Mouse (Mus musculus): Measurements from ENCODE around the gene Mea1. TPM values are rescaled to one million over a fixed set of nuclear protein-coding genes. Genes with fewer than 3 reads are reported as not detected.

Mea1 gene
- polyA plus RNA-seq, 1 experiment from 2014 or later = 65.2 TPM

DNA sequence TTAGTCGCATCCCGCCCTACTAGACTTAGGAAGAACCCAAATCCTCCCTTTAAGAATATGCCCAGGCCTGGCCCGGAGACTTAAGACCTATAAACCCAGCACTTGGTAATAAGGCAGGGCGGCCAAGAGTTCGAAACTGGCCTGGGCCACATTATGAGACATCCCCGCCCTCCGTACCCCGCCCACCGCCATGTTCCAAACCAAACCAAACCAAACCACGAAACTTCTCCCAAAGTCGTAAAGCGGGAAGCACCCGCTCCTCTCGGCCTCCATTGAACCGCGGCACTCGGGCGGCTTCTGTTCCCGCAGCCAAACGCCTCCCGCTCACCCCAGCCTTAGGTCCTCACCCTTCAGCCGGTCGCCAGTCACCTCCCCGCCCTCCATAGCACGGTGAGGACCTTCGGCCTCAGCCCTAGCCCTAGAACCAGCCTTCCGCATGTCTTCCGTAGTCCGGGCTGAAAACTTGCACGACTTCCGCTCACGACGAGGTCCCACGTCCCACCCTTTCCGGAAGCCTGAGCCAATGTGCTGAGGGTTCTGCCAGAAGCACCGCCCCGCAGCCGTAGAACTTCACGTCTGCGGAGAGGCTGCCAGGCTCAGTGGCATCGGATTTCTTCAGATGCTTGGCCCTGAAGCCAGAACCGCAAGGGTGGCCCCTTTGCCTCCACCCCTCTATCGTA, 4.6 kb upstream of the Mea1 start, which contains the start of gene Rrp36:
Gene Rrp36, minus strand, starts transcription at position 503 of the 680 bp plus-strand sequence.
- H3K4me3 ChIP-seq (replicated peaks) = peak within 1 kb of the TSS; percentile 85
- WGBS (ENCODE audit: insufficient replicate concordance) = under 1% methylated on average over 43 of the region's 43 CpGs
- H3K27me3 ChIP-seq = no peaks in the 10 kb centered on the region
- H3K9me3 ChIP-seq (replicated peaks) = no peaks in the 10 kb centered on the region
- peak; percentile 94 for ATAC-seq (ENCODE audit: low read depth)
- H3K4me1 ChIP-seq (replicated peaks) = peaks cover 43% of the 10 kb centered on the region
- peak within 1 kb of the TSS; percentile 87 for H3K27ac ChIP-seq
- DNase-seq = peak; percentile 85
- peak within 1 kb of the TSS; percentile 83 for H3K9ac ChIP-seq
- H3K36me3 ChIP-seq = peaks cover 63% of the 10 kb centered on the region
- peak within 1 kb of the TSS; percentile 86 for H3K4me2 ChIP-seq

DNA sequence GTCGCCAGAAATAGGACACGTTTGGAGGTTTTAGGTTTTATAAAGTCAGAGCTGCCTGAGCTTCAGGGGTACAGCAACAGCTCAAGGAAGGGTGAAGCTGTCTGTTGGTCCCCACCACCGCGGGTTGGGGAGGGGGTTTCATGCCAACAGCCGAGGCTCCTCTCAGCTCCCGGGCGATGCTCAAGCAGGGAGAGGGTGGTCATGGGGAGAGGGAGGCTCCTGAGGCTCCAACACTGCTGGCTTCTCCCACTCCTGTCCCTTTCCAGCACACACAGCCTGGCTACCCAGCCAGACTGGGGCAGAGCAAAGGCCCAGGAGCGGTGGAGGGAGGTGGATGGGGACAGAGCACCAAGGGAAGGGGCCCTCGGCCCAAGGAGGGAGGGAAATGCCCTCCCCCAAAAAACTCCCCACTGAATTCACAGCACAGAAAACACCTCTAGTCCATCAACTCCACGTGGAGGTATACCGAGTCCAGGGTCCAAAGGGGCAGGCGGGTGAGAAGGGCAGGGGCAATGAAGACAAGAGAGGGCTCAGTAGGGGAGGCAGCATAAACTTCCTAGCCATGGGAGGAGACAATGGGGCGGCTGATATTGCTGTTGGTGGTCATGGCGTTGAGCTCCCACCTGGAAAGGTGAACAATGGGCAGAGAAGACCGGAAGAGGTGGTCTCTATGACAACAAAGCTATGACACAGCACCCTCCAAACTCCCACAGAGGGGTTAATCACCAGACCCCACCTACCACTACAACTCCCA, 3.9 kb upstream of the Mea1 start:
- peak overlapping the region; percentile 87 for H3K27ac ChIP-seq
- H3K4me2 ChIP-seq = peak overlapping the region; percentile 86
- H3K4me1 ChIP-seq (replicated peaks) = peaks cover 50% of the 10 kb centered on the region
- WGBS (ENCODE audit: insufficient replicate concordance) = 32% methylated on average over 15 of the region's 15 CpGs
- H3K9me3 ChIP-seq (replicated peaks) = no peaks in the 10 kb centered on the region
- no peak for DNase-seq
- peaks cover 56% of the 10 kb centered on the region for H3K36me3 ChIP-seq
- ATAC-seq (ENCODE audit: low read depth) = peak; percentile 7; the same call in 1 of the 2 replicates
- H3K4me3 ChIP-seq (replicated peaks) = peak overlapping the region; percentile 85
- H3K27me3 ChIP-seq = no peaks in the 10 kb centered on the region
- peak overlapping the region; percentile 83 for H3K9ac ChIP-seq

DNA sequence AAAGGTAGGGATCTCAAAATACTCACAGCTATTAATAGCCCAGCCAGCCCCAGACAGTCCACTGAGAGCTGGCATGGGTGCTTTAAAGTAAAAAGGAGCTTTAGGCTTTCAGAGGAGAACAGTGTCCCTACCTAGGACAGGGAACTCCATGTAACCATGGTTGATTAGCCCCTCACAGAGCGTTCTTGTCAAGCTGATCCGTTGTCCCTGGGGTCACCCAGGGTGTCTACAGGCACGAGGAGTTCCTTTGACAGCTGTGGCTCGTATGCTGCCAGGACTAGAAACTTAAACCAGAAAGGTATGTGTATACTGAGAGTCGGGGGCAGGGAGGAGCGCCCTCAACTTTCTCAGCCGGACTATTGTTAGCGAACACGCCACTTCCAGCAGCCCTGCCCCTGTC, 318 bp downstream of the Mea1 start:
- Histone ChIP-seq H3K9ac (peak overlapping the region; percentile 90), H3K9me3 (replicated peaks) (no peaks in the 10 kb centered on the region)

DNA sequence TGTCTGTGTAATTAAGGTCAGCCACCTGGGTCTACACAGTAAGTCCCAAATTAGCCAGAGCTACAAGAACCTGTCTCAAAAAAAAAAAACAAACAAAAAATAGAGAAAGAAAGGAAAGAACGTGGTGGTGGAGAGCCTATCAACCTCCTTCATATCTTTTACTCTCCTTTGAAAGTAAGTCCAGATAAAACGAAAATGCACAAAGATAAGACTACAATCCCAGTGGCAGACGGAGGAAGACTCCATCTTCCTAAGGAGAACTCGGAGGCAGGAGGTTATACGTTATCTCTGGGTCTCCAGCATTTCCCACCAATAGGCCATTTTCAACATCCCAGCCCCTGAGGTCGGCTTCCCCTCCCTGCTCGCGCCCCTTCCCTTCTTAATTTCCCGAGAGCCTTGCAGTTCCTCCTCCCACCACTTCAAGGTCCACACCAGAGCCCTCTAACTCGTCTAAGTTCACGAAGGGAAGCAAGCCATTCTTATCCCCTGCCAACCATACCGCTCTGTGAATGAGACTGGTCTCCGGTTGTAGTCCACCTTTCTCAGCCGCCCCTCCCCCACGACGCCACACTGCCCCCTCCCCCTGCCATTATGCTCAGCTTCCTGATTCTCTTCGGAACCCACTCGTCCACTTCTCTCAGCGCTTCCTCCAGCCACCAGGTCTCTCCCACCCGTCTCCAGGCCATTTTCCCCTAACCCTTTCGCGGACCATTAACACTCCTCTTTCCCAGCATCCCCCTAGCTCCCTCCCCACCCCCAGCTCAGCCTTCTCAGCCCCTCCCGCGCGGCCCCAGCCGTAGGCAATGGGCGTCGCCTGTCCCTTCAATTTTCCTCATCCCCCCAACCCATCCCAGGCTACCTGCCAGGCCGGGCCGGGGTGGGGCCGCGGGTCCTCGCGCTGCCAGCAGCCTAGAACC, 1.5 kb downstream of the Mea1 start:
- DNase-seq = peak; percentile 33
- Histone ChIP-seq H3K36me3 (peaks cover 61% of the 10 kb centered on the region), H3K4me1 (replicated peaks) (peaks cover 39% of the 10 kb centered on the region), H3K9ac (peak overlapping the region; percentile 90), H3K27me3 (no peaks in the 10 kb centered on the region), H3K4me2 (peak overlapping the region; percentile 98), H3K4me3 (replicated peaks) (peak overlapping the region; percentile 92), H3K27ac (peak overlapping the region; percentile 90), H3K9me3 (replicated peaks) (no peaks in the 10 kb centered on the region)
- peak; percentile 1; the same call in 1 of the 2 replicates for ATAC-seq (ENCODE audit: low read depth)
- WGBS (ENCODE audit: insufficient replicate concordance) = 1% methylated on average over 34 of the region's 34 CpGs

More for the DNA sequence above, 318 bp downstream of the Mea1 start:
- WGBS (ENCODE audit: insufficient replicate concordance) = 66% methylated on average over 9 of the region's 9 CpGs
- H3K27ac ChIP-seq = peak overlapping the region; percentile 90
- H3K4me1 ChIP-seq (replicated peaks) = peaks cover 48% of the 10 kb centered on the region
- peak overlapping the region; percentile 92 for H3K4me3 ChIP-seq (replicated peaks)
- peak overlapping the region; percentile 98 for H3K4me2 ChIP-seq
- DNase-seq = no peak
- no peaks in the 10 kb centered on the region for H3K27me3 ChIP-seq
- peaks cover 55% of the 10 kb centered on the region for H3K36me3 ChIP-seq
- ATAC-seq (ENCODE audit: low read depth) = no peak

DNA sequence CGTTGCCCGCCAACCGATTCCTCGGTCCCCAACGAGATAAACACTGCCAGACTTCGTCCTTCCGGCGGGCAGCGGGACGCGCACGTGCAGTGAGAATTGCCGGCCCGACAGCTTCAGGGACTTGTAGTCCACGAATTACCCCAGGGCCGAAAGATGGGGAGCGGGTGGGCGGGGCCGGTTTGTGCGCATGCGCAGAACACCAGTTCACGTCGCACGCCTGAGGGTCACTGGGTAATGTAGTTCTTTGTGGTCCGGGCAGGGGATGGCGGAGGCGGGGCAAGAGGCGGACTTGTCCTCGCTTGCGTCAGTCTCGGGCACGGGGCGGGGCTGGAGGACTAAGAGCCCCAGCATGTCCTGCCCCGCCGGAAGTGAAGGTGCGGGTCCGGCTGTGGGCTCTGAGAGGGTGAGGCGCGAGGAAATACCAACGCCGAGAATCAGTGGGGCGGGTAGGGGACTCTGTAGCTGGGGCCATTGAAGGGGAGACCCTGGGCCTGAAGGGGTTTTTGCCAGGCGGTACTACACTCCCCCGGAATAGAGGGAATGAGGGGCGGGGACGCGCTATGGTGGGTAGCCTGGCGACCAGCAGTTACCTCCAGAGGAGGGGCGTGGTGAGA, 2.3 kb downstream of the Mea1 start, which contains the start of gene Klhdc3:
Gene Klhdc3, minus strand, starts transcription at position 155 of the 614 bp plus-strand sequence.
- Histone ChIP-seq H3K27ac (peak within 1 kb of the TSS; percentile 90), H3K9ac (peak within 1 kb of the TSS; percentile 90), H3K4me3 (replicated peaks) (peak within 1 kb of the TSS; percentile 92), H3K4me1 (replicated peaks) (peaks cover 37% of the 10 kb centered on the region), H3K9me3 (replicated peaks) (no peaks in the 10 kb centered on the region), H3K4me2 (peak within 1 kb of the TSS; percentile 98), H3K27me3 (no peaks in the 10 kb centered on the region), H3K36me3 (peaks cover 61% of the 10 kb centered on the region)
- WGBS (ENCODE audit: insufficient replicate concordance) = under 1% methylated on average over 49 of the region's 49 CpGs
- ATAC-seq (ENCODE audit: low read depth) (peak; percentile 97), DNase-seq (peak; percentile 99)

DNA sequence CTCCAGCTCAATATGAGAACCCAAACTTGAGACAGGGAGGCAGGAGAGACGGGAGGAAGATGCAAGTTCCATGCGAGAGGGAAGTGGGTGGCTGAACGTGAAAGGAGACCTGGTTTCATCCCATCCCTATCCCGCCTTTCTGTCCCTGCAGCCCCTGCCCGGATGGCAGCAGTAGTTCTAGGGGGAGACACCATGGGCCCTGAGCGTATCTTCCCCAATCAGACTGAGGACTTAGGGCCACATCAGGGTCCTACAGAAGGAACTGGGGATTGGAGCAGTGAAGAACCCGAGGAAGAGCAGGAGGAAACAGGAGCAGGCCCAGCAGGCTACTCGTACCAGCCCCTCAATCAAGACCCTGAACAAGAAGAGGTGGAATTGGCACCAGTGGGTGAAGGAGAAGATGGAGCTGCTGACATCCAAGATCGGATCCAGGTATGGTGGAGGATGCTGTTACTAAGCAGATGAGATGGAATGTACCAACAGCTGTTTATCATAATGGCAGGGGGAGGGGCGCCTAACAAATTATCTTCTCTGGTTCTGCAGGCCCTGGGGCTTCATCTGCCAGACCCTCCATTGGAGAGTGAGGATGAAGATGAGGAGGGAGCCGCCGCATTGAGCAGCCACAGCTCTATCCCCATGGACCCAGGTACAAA, 3.0 kb downstream of the Mea1 start:
- Histone ChIP-seq H3K27me3 (no peaks in the 10 kb centered on the region), H3K9ac (peak overlapping the region; percentile 78), H3K4me1 (replicated peaks) (peaks cover 37% of the 10 kb centered on the region), H3K36me3 (peaks cover 61% of the 10 kb centered on the region), H3K9me3 (replicated peaks) (no peaks in the 10 kb centered on the region), H3K4me3 (replicated peaks) (peak overlapping the region; percentile 92), H3K27ac (peak overlapping the region; percentile 69), H3K4me2 (peak overlapping the region; percentile 98)
- WGBS (ENCODE audit: insufficient replicate concordance) = 29% methylated on average over 12 of the region's 12 CpGs
- no peak for ATAC-seq (ENCODE audit: low read depth)
- DNase-seq = no peak

DNA sequence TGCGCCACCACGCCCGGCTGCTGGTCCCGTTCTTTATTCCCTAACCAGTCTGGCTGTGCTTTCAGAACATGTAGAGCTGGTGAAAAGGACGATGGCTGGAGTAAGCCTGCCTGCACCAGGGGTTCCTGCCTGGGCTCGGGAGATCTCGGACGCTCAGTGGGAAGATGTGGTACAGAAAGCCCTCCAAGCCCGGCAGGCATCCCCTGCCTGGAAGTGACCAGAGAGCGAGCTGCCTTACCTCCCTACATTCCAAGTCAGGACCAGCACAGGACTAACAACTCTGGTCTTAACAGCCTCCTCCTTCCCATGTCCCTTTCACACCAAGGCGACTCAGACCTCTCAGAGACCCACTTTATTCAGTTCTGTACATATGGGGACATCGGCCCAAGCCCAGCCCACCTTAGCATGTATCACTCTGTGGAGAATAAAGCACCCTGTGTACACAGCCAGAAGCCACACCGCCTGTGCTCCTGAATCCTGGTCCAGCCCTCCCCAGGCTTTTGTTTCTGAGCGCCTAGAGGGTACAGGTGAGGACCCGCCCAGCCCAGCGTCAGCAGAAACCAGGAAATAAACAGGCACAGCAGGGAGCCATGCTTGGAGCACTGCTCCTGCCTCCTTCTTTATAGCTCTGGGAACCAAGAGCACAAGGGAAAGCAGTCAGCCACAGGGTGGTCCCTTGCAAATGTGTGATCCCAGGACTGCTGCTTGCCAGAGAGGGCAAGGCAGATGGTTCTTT, 4.2 kb downstream of the Mea1 start:
- Histone ChIP-seq H3K9me3 (replicated peaks) (no peaks in the 10 kb centered on the region), H3K4me2 (no peak overlapping the region), H3K9ac (no peak overlapping the region), H3K27ac (no peak overlapping the region), H3K4me3 (replicated peaks) (no peak overlapping the region), H3K27me3 (no peaks in the 10 kb centered on the region), H3K36me3 (peaks cover 59% of the 10 kb centered on the region), H3K4me1 (replicated peaks) (peaks cover 34% of the 10 kb centered on the region)
- WGBS (ENCODE audit: insufficient replicate concordance) = 83% methylated on average over 16 of the region's 16 CpGs
- ATAC-seq (ENCODE audit: low read depth) (no peak), DNase-seq (no peak)

DNA sequence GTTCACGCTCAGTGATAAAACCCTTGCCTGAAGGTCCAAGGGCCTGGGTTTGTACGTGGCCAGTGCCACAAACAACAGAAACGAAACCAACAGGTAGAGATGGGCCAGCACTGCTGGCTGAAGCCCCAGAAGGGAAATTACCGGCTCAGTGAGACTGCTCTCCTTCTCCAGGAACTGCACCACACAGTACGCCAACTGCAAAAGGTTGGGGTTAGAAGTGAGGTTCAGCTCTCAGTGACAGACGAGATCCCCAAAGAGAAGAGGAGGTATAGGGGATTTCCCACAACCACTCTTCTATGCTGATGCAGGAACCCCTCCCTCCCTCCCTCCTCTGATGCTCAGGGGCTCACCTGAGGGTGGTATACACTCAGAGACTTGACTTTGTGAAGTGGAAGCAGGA, 7.3 kb downstream of the Mea1 start:
- no peak overlapping the region for H3K4me2 ChIP-seq
- H3K4me1 ChIP-seq (replicated peaks) = peaks cover 21% of the 10 kb centered on the region
- H3K27me3 ChIP-seq = no peaks in the 10 kb centered on the region
- no peak overlapping the region for H3K4me3 ChIP-seq (replicated peaks)
- no peak overlapping the region for H3K9ac ChIP-seq
- H3K36me3 ChIP-seq = peaks cover 59% of the 10 kb centered on the region
- ATAC-seq (ENCODE audit: low read depth) (no peak), DNase-seq (no peak)
- no peak overlapping the region for H3K27ac ChIP-seq
- H3K9me3 ChIP-seq (replicated peaks) = no peaks in the 10 kb centered on the region
- WGBS (ENCODE audit: insufficient replicate concordance) = 82% methylated on average over 6 of the region's 6 CpGs

DNA sequence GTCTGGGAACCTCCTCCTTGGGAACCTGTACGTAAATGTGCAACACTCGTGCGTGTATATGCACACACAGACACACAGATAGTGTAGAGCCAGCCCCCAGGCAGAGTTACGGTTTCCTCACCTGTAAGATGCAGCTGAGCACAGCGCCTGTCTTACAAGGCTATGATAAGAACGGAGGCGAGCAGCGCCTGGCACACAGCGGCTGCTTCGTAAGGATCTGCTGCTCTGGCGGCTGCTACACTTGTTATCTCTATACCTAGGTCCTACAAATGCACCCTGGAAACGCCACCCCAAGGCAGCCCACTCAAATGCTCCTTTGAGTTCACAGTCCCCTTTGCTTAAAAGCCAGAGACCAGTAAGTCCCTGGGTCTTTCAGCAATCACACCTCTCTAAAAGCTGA, 12.1 kb downstream of the Mea1 start:
- Histone ChIP-seq H3K36me3 (peaks cover 39% of the 10 kb centered on the region), H3K9ac (0 out of 2 replicates have a peak overlapping the region, but pooled peaks have one; percentile 0), H3K4me2 (peak overlapping the region; percentile 8; the same call in 1 of the 2 replicates), H3K4me3 (replicated peaks) (no peak overlapping the region), H3K4me1 (replicated peaks) (peaks cover 21% of the 10 kb centered on the region), H3K9me3 (replicated peaks) (no peaks in the 10 kb centered on the region), H3K27ac (peak overlapping the region; percentile 57), H3K27me3 (no peaks in the 10 kb centered on the region)
- WGBS (ENCODE audit: insufficient replicate concordance) = 28% methylated on average over 12 of the region's 12 CpGs
- peak; percentile 85 for ATAC-seq (ENCODE audit: low read depth)
- peak; percentile 31 for DNase-seq

DNA sequence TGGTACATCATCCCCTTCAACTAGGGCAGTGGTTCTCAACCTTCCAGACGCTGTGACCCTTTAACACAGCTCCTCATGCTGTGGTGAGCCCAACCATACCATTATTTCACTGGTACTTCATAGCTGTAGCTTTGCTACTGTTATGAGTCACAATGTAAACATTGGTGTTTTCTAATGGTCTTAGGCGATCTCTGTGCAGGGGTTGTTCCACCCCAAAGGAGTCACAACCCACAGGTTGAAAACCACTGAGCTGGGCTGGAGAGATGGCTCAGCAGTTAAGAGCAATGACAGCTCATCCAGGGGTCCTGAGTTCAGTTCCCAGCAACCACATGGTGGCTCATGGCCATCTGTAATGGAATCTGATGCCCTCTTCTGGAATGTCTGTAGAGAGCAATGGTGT, 12.8 kb downstream of the Mea1 start:
- no peak overlapping the region for H3K4me3 ChIP-seq (replicated peaks)
- no peaks in the 10 kb centered on the region for H3K9me3 ChIP-seq (replicated peaks)
- no peak overlapping the region for H3K4me2 ChIP-seq
- peak overlapping the region; percentile 57 for H3K27ac ChIP-seq
- no peaks in the 10 kb centered on the region for H3K27me3 ChIP-seq
- DNase-seq = no peak
- WGBS (ENCODE audit: insufficient replicate concordance) = 79% methylated on average over 2 of the region's 2 CpGs
- no peak for ATAC-seq (ENCODE audit: low read depth)
- peaks cover 21% of the 10 kb centered on the region for H3K4me1 ChIP-seq (replicated peaks)
- no peak overlapping the region for H3K9ac ChIP-seq
- H3K36me3 ChIP-seq = peaks cover 35% of the 10 kb centered on the region
